Mouse (Mus musculus): ENCODE data around the gene Chmp4b. TPM values are rescaled to one million over a fixed set of nuclear protein-coding genes. Genes with fewer than 3 reads are reported as not detected.

The Chmp4b gene
- polyA plus RNA-seq, 1 experiment from 2014 or later, result 25.1 TPM

Other genes starting within 250 kb of the Chmp4b start
- 53.2 and 54.3 TPM in 2 replicates for gene Snta1, start 243.6 kb upstream of the Chmp4b start, polyA plus RNA-seq (2015; fragmentation: Nextera tagmentation; extraction: Ambion mirVana)
- 25.9 and 31.0 TPM in 2 replicates for gene Cbfa2t2, start 215.2 kb upstream of the Chmp4b start, polyA plus RNA-seq (2015; fragmentation: Nextera tagmentation; extraction: Ambion mirVana)
- 0.43 and 0.99 TPM in 2 replicates for gene 1700003F12Rik, start 104.6 kb upstream of the Chmp4b start, polyA plus RNA-seq (2015; fragmentation: Nextera tagmentation; extraction: Ambion mirVana)
- 0.22 and 0.26 TPM in 2 replicates for gene Actl10, start 99.9 kb upstream of the Chmp4b start, polyA plus RNA-seq (2015; fragmentation: Nextera tagmentation; extraction: Ambion mirVana)
- gene Necab3, start 92.8 kb upstream of the Chmp4b start, polyA plus RNA-seq (2015; fragmentation: Nextera tagmentation; extraction: Ambion mirVana), result 2.0 and 2.4 TPM in 2 replicates
- gene E2f1, start 81.8 kb upstream of the Chmp4b start, polyA plus RNA-seq (2015; fragmentation: Nextera tagmentation; extraction: Ambion mirVana), result 17.0 and 23.1 TPM in 2 replicates
- gene Pxmp4, start 48.0 kb upstream of the Chmp4b start, polyA plus RNA-seq (2015; fragmentation: Nextera tagmentation; extraction: Ambion mirVana), result 24.6 and 27.1 TPM in 2 replicates
- gene Zfp341, start 38.4 kb upstream of the Chmp4b start, polyA plus RNA-seq (2015; fragmentation: Nextera tagmentation; extraction: Ambion mirVana), result 0.53 and 0.77 TPM in 2 replicates
- gene 4930519P11Rik, start 38.3 kb upstream of the Chmp4b start, polyA plus RNA-seq (2015; fragmentation: Nextera tagmentation; extraction: Ambion mirVana), result not detected in 2 replicates
- not detected in 2 replicates for gene Gm14214, start 118.3 kb downstream of the Chmp4b start, polyA plus RNA-seq (2015; fragmentation: Nextera tagmentation; extraction: Ambion mirVana)
- 28.9 and 32.9 TPM in 2 replicates for gene Raly, start 139.4 kb downstream of the Chmp4b start, polyA plus RNA-seq (2015; fragmentation: Nextera tagmentation; extraction: Ambion mirVana)
- gene a, start 139.7 kb downstream of the Chmp4b start, polyA plus RNA-seq (2015; fragmentation: Nextera tagmentation; extraction: Ambion mirVana), result 0.30 and 0.71 TPM in 2 replicates
- 49.6 and 66.3 TPM in 2 replicates for gene Eif2s2, start 241.2 kb downstream of the Chmp4b start, polyA plus RNA-seq (2015; fragmentation: Nextera tagmentation; extraction: Ambion mirVana)

Data from heart, embryonic 15.5 days (tissue).